In the genomic region with DNA sequence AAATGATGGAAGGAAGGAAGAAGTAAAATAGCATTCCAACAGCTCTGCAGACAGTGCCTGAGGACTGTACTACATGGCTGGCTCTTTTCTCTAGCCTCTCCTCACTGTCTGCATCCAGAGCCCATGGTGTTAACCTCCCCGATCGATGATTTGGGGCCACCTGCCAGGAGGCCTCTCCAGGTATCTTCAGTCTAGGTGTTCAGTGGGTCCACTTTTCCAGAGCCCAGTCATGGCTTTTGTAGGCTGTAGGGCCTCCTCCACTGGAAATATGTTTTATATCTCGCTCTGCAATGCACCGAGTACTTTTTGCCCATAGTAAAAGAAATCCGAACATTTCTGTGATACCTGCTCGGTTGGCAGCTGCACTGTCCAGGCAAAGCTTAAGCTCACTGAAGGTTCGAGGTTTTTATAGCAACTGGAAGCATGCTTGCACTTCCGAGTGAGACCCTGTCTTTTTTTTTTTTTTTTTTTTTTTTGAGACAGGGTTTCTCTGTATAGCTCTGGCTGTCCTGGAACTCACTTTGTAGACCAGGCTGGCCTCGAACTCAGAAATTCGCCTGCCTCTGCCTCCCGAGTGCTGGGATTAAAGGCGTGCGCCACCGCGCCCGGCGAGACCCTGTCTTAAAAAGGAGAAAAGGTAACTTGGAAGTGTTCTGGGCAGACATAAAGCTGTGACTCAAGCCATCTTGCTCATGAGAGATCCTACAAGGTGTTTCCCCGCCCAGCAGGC, we compare ENCODE assay signal across 9 mouse cellular contexts. TPM values are rescaled to one million over a fixed set of nuclear protein-coding genes. Genes with fewer than 3 reads are reported as not detected.
DNase-seq lines count a peak whose midpoint lies in the region; ATAC-seq and TF ChIP-seq lines count a peak whose summit lies in the region.
"Had no signal": no experiment of that assay in that cellular context is flagged by ENCODE, and none has a peak within 500 bp of the region (broad histone marks: within the 10 kb centered on the region; RNA-seq: fewer than 3 reads in every experiment).

No protein-coding gene starts in this region.

- H3K27ac ChIP-seq in lung, embryonic 14.5 days (ENCODE audit: low read depth) = no peak overlapping the region
- H3K27ac ChIP-seq in forebrain, embryonic 14.5 days (ENCODE audit: low read depth, low read length) = no peak overlapping the region
- no peak overlapping the region for H3K27ac ChIP-seq in limb, embryonic 12.5 days
- H3K27ac ChIP-seq in neural tube, embryonic 15.5 days (replicated peaks) = no peak overlapping the region

- 45% methylated on average over 18 of the region's 18 CpGs for WGBS in lung, embryonic 14.5 days
- WGBS in forebrain, embryonic 14.5 days = 51% methylated on average over 18 of the region's 18 CpGs
- 46% methylated on average over 18 of the region's 18 CpGs for WGBS in limb, embryonic 12.5 days
- 46% methylated on average over 18 of the region's 18 CpGs for WGBS in neural tube, embryonic 15.5 days

- no peak for TF ChIP-seq CTCF in lung, embryonic 14.5 days (IDR thresholded peaks at IDR 0.05; ENCODE audit: low read depth)

- 0 out of 2 replicates have a peak, but pooled peaks cover 10% of the 10 kb centered on the region for H3K36me3 ChIP-seq in lung, embryonic 14.5 days (ENCODE audit: insufficient read depth)
- peaks cover 8% of the 10 kb centered on the region; the same call in 1 of the 2 replicates for H3K36me3 ChIP-seq in forebrain, embryonic 14.5 days (ENCODE audit: control insufficient read depth, insufficient read depth, low read length)
- H3K36me3 ChIP-seq in limb, embryonic 12.5 days = peaks cover 9% of the 10 kb centered on the region
- H3K36me3 ChIP-seq in neural tube, embryonic 15.5 days = no peaks in the 10 kb centered on the region

- no peak for DNase-seq in lung, embryonic 14.5 days
- no peak for DNase-seq in lung, postnatal 10 days
- no peak for DNase-seq in forebrain, embryonic 14.5 days (ENCODE audit: low spot score)
- no peak for DNase-seq in urinary bladder, postnatal 4 days (ENCODE audit: low spot score in 2 of 2)
- DNase-seq in adrenal gland, adult 2 months = no peak
- DNase-seq in spleen, adult 18-20 months = no peak

- peak overlapping the region; percentile 88; the same call in 1 of the 2 replicates for H3K4me2 ChIP-seq in lung, embryonic 14.5 days
- H3K4me2 ChIP-seq in forebrain, embryonic 14.5 days (ENCODE audit: low read length) = peak overlapping the region; percentile 71; the same call in 1 of the 2 replicates
- peak overlapping the region; percentile 84 for H3K4me2 ChIP-seq in limb, embryonic 12.5 days
- H3K4me2 ChIP-seq in neural tube, embryonic 15.5 days = peak overlapping the region; percentile 88

- H3K9ac ChIP-seq in lung, embryonic 14.5 days = no peak overlapping the region
- H3K9ac ChIP-seq in forebrain, embryonic 14.5 days (ENCODE audit: low read length) = no peak overlapping the region
- H3K9ac ChIP-seq in limb, embryonic 12.5 days (replicated peaks) = peak overlapping the region; percentile 84; the same call in 1 of the 2 replicates
- no peak overlapping the region for H3K9ac ChIP-seq in neural tube, embryonic 15.5 days (replicated peaks)

- no peaks in the 10 kb centered on the region for H3K27me3 ChIP-seq in lung, embryonic 14.5 days (ENCODE audit: insufficient read depth, low read length)
- no peaks in the 10 kb centered on the region for H3K27me3 ChIP-seq in forebrain, embryonic 14.5 days (replicated peaks; ENCODE audit: control insufficient read depth, insufficient read depth, low read length)
- H3K27me3 ChIP-seq in limb, embryonic 12.5 days = no peaks in the 10 kb centered on the region
- H3K27me3 ChIP-seq in neural tube, embryonic 15.5 days (replicated peaks) = no peaks in the 10 kb centered on the region

- no peaks in the 10 kb centered on the region for H3K9me3 ChIP-seq in lung, embryonic 14.5 days (ENCODE audit: low read depth, low read length)
- no peaks in the 10 kb centered on the region for H3K9me3 ChIP-seq in forebrain, embryonic 14.5 days (replicated peaks; ENCODE audit: control insufficient read depth, low read length)
- H3K9me3 ChIP-seq in limb, embryonic 12.5 days = no peaks in the 10 kb centered on the region
- H3K9me3 ChIP-seq in neural tube, embryonic 15.5 days (replicated peaks) = no peaks in the 10 kb centered on the region

- H3K4me3 ChIP-seq in lung, embryonic 14.5 days (ENCODE audit: low read depth, low read length) = peak overlapping the region; percentile 87
- peak overlapping the region; percentile 64 for H3K4me3 ChIP-seq in forebrain, embryonic 14.5 days (ENCODE audit: low read depth, low read length)
- peak overlapping the region; percentile 94 for H3K4me3 ChIP-seq in limb, embryonic 12.5 days (replicated peaks)
- peak overlapping the region; percentile 64 for H3K4me3 ChIP-seq in neural tube, embryonic 15.5 days (replicated peaks)

- no peak for ATAC-seq in lung, embryonic 14.5 days (ENCODE audit: insufficient read depth)
- ATAC-seq in forebrain, embryonic 14.5 days = no peak
- ATAC-seq in limb, embryonic 12.5 days (ENCODE audit: insufficient number of reproducible peaks, insufficient read depth, low FRiP score, low TSS enrichment, low read depth) = no peak; the same call in 1 of the 2 replicates
- ATAC-seq in neural tube, embryonic 15.5 days (ENCODE audit: low FRiP score) = peak; percentile 35

- peaks cover 9% of the 10 kb centered on the region for H3K4me1 ChIP-seq in lung, embryonic 14.5 days (ENCODE audit: insufficient read depth)
- peaks cover 9% of the 10 kb centered on the region; the same call in 1 of the 2 replicates for H3K4me1 ChIP-seq in forebrain, embryonic 14.5 days (ENCODE audit: control insufficient read depth, insufficient read depth, low read length)
- H3K4me1 ChIP-seq in limb, embryonic 12.5 days (replicated peaks) = peaks cover 10% of the 10 kb centered on the region
- H3K4me1 ChIP-seq in neural tube, embryonic 15.5 days = peaks cover 14% of the 10 kb centered on the region

RNA-seq across cellular contexts. Expression of a gene that starts 0.4 kb away (rescaled TPM):
- polyA plus RNA-seq in lung, embryonic 14.5 days (2014; fragmentation: Nextera tagmentation; extraction: Ambion mirVana) = 143 and 144 TPM in 2 replicates
- polyA plus RNA-seq in forebrain, embryonic 14.5 days (2014; fragmentation: Nextera tagmentation; extraction: Ambion mirVana) = 111 and 115 TPM in 2 replicates
- 190 and 193 TPM in 2 replicates for polyA plus RNA-seq in limb, embryonic 12.5 days (2016; fragmentation: Nextera tagmentation; extraction: Ambion mirVana)
- polyA plus RNA-seq in neural tube, embryonic 15.5 days (2015; fragmentation: Nextera tagmentation; extraction: Ambion mirVana) = 101 TPM in 2 replicates
- 10 to 100 TPM; 48.8 to 58.7 TPM for total RNA-seq in adrenal gland, adult 2 months (2021)
- 74.1 and 81.2 TPM in 2 replicates for polyA plus RNA-seq in adrenal gland, adult 2 months (2012; rRNA removed)

RNA-seq across cellular contexts. Expression of a gene that starts 23.7 kb away (rescaled TPM):
- 172 and 179 TPM in 2 replicates for polyA plus RNA-seq in lung, embryonic 14.5 days (2014; fragmentation: Nextera tagmentation; extraction: Ambion mirVana)
- polyA plus RNA-seq in forebrain, embryonic 14.5 days (2014; fragmentation: Nextera tagmentation; extraction: Ambion mirVana) = 86.7 and 94.1 TPM in 2 replicates
- polyA plus RNA-seq in limb, embryonic 12.5 days (2016; fragmentation: Nextera tagmentation; extraction: Ambion mirVana) = 105 and 110 TPM in 2 replicates
- polyA plus RNA-seq in neural tube, embryonic 15.5 days (2015; fragmentation: Nextera tagmentation; extraction: Ambion mirVana) = 85.7 and 106 TPM in 2 replicates
- total RNA-seq in adrenal gland, adult 2 months (2021) = 100 to 1,000 TPM; 189 to 272 TPM
- polyA plus RNA-seq in adrenal gland, adult 2 months (2012; rRNA removed) = 221 and 303 TPM in 2 replicates

RNA-seq across cellular contexts. Expression of a gene that starts 35.3 kb away (rescaled TPM):
- polyA plus RNA-seq in lung, embryonic 14.5 days (2014; fragmentation: Nextera tagmentation; extraction: Ambion mirVana) = 7.2 and 10.0 TPM in 2 replicates
- polyA plus RNA-seq in forebrain, embryonic 14.5 days (2014; fragmentation: Nextera tagmentation; extraction: Ambion mirVana) = 0.72 and 1.1 TPM in 2 replicates
- polyA plus RNA-seq in limb, embryonic 12.5 days (2016; fragmentation: Nextera tagmentation; extraction: Ambion mirVana) = 4.3 and 5.2 TPM in 2 replicates
- polyA plus RNA-seq in neural tube, embryonic 15.5 days (2015; fragmentation: Nextera tagmentation; extraction: Ambion mirVana) = 0.29 and 0.50 TPM in 2 replicates
- total RNA-seq in adrenal gland, adult 2 months (2021) = 1 to 10 TPM in 1 of 2 experiments, under 1 TPM in 1; 0.61 to 1.1 TPM
- 0.28 and 0.66 TPM in 2 replicates for polyA plus RNA-seq in adrenal gland, adult 2 months (2012; rRNA removed)
- total RNA-seq: layer of hippocampus, postnatal 25 days had no signal

RNA-seq across cellular contexts. Expression of a gene that starts 48.7 kb away (rescaled TPM):
- polyA plus RNA-seq in lung, embryonic 14.5 days (2014; fragmentation: Nextera tagmentation; extraction: Ambion mirVana) = 838 and 911 TPM in 2 replicates
- 664 and 832 TPM in 2 replicates for polyA plus RNA-seq in forebrain, embryonic 14.5 days (2014; fragmentation: Nextera tagmentation; extraction: Ambion mirVana)
- 805 and 852 TPM in 2 replicates for polyA plus RNA-seq in limb, embryonic 12.5 days (2016; fragmentation: Nextera tagmentation; extraction: Ambion mirVana)
- polyA plus RNA-seq in neural tube, embryonic 15.5 days (2015; fragmentation: Nextera tagmentation; extraction: Ambion mirVana) = 758 and 902 TPM in 2 replicates
- total RNA-seq in adrenal gland, adult 2 months (2021) = 100 to 1,000 TPM; 289 to 654 TPM
- 402 and 484 TPM in 2 replicates for polyA plus RNA-seq in adrenal gland, adult 2 months (2012; rRNA removed)

RNA-seq across cellular contexts. Expression of a gene that starts 57.7 kb away (rescaled TPM):
- polyA plus RNA-seq in lung, embryonic 14.5 days (2014; fragmentation: Nextera tagmentation; extraction: Ambion mirVana) = 116 and 117 TPM in 2 replicates
- polyA plus RNA-seq in forebrain, embryonic 14.5 days (2014; fragmentation: Nextera tagmentation; extraction: Ambion mirVana) = 128 and 133 TPM in 2 replicates
- 103 and 111 TPM in 2 replicates for polyA plus RNA-seq in limb, embryonic 12.5 days (2016; fragmentation: Nextera tagmentation; extraction: Ambion mirVana)
- polyA plus RNA-seq in neural tube, embryonic 15.5 days (2015; fragmentation: Nextera tagmentation; extraction: Ambion mirVana) = 110 and 112 TPM in 2 replicates
- 100 to 1,000 TPM; 120 to 137 TPM for total RNA-seq in adrenal gland, adult 2 months (2021)
- polyA plus RNA-seq in adrenal gland, adult 2 months (2012; rRNA removed) = 33.9 and 39.0 TPM in 2 replicates
